Mouse (Mus musculus) kidney, postnatal 10 days (tissue): ENCODE data around the gene Slc20a1.

Experiments used
- DNase-seq: peaks from one replicate; pipeline ENCODE4 v3.0.0; 2021; ENCODE audit warnings: mixed read lengths

Slc20a1 gene

DNA sequence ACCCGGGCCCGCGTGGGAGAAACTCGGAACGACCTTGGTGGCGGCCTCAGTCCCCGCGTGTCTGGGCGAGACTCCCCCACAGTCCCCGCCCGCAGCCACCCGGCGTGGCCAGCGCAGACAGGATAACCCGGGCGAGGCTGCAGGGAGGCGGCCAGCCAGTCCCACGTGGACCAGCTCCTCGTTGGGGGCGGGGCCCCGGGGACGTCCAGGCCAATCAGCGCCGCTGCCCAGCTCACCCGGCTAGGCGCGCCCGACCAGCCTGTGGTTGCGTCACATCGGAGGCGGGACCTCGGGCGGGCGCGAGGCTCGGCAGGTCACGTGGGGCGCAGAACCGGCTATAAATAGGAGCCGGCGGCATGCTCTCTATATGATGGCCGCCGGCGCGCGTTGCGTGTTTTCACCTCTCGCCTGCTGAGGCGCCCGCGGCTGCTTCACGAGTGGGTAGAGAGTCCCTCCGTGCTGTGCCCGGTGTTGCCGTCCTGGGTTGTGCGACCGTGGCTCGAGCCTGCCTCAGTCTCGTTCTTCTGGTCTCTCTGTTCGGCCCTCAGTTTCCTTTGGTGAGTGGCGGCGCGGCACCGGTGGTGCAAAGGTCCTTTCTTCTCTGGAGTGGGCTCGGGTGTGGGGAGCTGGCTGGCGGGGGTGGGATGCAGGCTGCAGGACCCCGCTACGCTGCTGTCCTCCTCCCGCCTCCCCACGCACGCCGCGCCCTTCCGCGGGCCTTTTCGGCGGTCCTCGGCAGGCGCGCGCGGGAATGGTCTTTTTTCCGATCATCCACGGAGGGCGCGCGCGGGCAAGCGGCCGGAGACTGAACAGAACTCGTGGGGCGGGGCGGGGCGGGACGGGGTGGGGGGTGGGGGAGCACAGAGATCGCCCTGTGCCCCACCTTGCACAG, at the start of gene Slc20a1:
Gene Slc20a1 (plus strand): TSS at position 329 of the 892 bp plus-strand sequence.
- DNase-seq: peak; percentile 100

DNA sequence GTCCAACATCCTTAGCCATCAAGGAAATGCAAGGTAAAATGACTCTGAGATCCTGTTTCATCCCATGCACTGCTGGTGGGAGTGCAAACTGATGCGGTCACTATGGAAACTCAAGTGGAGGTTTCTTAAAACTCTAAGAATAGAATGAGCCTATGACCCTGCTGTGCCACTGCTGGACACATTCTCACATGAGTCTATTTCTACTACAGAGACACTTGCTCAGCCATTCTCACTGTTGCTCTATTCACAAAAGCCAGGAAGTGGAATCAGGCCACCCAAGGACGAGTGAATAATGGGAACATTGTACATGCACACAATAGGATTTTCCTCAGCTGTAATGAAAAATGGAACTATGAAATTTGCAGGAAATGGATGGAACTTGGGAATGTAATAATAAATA, 49.7 kb upstream of the Slc20a1 start:
- no peak for DNase-seq

DNA sequence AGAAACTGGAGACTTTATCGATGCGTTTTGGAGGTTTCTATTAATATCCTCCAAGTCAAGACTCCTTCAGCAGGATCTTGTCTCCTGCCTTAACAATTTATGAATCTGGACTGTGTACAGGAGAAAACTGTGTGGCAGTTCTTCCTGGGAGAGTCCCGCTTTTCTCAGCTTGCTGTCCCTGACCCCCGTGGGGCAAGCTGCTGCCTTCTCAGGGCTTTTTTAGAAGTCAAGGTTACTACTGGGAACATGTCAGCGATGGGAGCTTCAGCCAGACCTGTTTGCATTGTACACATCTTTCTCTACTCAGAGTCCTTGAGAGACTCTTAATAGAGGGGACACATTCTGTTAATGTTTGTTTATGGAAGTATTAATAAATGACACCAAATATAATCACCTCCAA, 48.2 kb upstream of the Slc20a1 start:
- DNase-seq: no peak

DNA sequence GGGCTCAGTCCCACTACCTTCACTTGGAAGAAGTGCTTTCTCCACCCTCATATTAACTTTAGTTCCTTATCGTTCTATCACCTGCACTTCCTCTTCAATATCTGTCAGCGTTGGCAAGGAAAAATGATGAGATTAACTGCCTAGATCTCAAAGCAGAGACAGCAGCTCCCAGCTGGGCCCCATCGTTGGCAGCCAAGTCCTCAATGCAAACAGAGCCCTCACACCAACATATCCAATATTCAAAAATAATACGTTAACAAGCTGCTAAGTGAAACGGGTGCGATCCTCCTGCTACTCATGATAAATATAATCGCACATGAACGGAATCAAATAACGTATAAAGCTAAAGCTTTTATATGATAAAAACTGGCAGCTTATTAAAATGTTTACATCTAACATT, 47.5 kb upstream of the Slc20a1 start:
- no peak for DNase-seq

DNA sequence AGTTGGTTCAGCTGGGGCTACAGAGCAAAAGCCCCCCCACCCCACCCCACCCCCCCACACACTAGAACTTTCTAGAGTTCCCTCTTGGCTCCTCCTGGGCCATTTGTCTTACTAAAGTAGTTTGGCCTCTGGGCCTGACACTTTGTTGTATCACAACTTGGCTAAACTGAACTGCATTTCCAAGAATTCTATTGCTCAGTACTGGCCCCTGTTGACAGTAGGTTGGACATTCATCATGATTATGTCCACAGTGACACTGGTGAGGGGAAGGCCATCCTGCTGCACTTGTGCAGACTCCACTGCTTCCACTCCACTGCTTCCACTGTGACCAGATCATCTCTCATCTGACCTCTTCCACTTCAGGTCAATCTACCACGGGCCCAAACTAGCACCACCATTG, 45.8 kb upstream of the Slc20a1 start:
- DNase-seq: no peak

DNA sequence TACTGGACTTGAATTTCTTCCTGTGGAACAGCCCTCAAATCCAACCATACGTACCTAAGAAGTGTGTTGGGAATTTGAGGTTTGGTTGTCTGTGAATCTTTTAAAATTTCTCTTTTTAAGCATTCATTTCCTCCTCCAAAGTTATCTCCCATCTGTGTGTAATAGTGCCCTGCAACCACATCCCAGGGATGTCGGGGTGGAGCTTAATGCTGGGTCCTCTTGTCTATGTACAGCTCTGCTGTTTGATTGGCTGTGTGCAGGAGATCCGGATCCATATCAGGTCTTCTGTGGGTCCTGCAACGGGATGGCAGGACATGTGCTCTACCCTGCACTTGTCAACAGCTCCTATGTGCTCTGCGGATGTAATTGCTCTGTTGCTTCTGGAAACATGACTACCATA, 33.7 kb upstream of the Slc20a1 start:
- DNase-seq: no peak

DNA sequence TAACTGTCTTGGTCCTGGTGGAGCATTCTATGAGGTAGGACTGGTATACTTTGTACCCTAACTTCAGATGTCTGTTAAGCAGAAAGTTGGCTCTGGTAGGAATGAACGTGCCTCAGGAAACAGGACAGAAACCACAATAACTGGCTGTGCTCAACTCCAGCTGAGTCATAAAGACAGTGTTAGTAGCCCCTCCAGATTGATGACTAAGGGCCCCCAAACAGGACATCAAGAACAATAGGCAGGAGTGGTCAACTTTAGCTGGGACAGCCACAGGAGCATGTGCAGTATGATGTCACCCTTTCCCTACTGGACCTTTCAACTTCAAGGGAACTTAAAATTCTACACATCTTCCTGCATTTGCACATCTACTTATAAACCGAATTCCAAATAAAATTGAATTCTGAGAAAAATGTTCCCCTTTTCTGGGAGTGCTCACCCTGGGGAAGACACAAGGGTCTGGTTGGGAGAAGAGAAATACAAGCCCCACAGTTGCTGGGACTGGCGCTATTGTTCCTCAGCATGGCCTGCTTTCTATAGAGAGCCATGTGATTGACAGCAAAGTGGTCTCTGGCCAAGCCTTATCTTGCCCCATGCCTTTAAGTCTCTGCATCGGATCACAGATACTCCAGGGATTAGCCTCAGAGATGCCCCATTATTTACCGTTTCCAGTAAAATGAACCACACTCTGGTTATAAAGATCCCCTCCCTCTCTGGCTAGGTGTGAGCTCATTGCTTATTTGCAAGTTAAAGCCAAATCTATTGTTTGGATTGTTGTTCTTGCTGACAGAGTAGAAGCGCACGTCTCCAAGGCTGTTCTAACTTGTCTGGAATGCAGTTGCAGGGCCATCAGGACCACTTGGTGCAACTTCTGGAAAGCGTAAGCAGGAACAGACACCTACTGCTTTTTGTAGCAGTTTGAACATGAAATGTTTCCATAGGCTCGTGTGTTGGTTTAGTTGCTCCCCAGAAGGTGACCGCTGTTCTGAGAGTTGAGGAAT, 31.8 kb upstream of the Slc20a1 start:
- no peak for DNase-seq

DNA sequence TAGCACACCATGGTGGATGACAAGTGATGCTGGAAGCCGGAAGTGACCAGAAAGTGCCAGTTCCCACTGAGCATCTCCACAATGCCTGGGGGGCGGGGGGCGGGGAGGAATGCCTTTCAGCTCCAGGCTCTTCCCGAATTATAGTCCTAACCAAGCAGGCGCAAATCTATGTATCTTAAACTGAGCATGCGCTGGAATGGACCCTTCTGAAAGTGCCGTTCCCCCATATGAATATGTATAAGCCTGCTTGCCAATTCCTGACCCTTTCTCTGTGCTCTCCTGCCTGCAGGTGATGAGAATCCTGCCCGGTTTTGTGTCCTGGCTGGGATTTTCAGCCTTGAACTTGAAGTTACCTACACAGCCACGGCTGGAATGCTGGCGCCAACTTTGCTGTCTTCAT, 25.2 kb upstream of the Slc20a1 start:
- no peak for DNase-seq

DNA sequence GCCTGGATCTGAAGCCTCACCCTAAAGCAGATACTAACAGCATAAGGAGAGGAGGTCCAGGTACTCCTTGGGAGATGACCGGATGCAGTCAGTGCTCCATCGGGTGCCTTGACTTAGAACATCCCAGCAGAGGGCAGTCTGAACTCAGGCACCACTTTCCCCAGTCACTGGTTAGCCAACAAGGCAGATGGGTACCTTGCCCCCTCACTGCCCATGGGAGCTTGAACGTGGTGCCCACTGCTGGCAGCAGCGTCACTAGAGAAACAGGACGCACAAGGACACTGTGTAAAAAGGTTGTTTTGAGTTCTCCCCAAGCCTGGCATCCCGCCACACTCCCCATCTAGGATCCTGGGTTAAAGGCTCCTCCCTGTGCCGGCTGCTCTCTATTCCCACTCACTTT, 24.1 kb upstream of the Slc20a1 start:
- peak; percentile 72 for DNase-seq

DNA sequence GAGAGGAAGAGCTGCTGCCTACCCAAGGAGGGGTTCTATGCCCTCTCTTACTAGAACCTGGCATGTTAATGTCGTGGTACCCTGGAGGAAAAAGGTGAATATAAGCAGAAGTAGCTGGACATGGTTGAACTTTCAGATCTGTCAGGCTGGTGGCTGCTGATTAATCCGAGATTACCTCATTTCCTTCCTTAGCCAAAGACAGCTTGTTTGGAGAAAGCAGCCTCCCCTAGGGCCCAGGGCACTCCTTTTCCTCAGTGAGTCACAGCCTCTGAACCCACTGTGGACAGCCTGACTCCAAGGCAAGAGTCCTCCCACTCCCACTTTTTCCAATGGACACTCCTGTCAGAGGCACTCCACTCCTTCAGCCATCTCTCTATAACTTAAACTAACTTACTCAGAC, 22.9 kb upstream of the Slc20a1 start:
- peak; percentile 23 for DNase-seq

DNA sequence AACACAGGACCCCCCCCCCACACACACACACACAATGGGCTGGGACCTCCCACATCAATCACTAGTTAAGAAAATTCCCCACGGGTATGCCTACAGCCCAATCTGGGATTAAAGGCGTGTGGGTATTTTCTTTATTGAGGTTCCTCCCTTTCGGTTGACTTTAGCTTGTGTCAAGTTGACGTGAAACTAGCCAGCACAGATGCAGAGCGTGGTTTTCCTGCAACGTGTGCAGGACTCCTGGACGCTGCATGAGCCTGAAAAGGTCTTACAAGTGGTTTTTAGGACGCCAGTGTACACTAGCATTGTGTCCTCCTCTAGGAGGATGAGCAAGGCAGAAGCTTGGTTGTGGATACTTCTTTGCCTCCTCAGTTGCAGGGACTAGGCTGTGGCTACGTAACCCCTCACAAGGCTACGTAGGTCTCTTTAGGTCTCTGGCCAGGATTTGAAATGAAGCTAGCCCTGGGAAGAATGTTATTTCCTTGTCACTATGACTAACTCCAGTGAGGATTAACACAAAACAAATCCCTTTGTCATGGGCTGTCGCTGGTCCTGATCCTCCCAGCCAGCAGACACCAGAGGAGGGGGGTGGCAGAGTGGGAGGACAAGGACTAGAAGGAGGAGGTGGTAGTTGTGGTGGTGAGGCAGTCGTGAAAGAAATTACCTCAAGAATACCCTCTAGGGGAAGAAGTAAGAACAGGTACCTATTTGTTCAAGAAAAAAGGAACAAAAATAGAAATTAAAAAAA, 21.7 kb upstream of the Slc20a1 start:
- DNase-seq: no peak

DNA sequence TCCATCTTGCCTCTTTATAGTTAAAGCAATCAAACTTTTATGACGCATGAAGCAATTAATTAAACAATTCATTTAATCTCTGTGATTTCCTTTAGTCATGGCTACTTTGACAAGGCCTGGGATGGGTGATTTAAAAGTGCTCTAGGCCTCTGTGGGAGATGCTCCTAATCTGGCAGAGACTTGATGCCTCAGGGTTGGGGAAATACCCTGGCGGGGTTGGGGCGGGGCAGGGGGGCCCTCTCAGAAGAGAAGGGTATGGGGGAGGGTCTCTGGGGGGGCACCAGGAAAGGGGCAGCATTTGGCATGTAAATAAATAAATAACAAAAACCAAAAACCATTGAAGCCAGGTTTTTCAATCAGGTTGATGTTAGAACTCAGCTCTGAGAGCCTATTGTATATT, 20.9 kb upstream of the Slc20a1 start:
- no peak for DNase-seq

DNA sequence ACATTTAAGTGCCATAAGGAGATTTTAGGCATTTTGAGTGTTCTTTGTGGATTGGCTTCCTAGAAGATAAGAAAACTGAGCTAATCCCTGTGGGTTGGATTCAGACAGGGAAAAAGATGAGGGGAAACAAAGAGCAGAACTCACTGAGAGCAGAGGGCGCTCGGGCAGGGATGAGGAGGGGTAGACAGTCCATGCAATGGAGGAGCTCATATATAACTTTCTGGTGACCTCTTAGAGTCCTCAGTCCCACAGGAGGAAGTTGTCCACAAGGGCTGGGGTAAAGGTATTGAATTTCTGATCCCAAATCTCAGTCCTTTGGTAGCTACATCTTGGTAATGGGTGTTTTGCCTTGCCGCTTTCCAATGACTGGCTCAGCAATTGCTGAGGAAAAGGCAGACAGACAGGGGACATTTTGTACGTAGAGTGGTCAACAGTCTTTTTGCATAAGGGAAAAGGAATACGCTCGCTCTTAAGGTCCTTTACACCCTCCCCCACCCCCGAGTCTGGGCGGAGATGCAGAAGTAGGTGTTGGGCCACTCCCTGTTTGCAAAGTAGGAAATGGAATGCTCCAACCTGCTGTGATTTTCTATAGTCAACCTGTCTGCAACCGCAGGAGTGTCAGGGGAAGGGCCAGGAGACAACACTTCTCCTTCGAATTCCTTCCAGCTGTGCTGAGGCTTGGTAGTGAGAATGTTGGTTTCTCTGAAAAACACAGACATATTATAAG, 20.2 kb upstream of the Slc20a1 start:
- no peak for DNase-seq

DNA sequence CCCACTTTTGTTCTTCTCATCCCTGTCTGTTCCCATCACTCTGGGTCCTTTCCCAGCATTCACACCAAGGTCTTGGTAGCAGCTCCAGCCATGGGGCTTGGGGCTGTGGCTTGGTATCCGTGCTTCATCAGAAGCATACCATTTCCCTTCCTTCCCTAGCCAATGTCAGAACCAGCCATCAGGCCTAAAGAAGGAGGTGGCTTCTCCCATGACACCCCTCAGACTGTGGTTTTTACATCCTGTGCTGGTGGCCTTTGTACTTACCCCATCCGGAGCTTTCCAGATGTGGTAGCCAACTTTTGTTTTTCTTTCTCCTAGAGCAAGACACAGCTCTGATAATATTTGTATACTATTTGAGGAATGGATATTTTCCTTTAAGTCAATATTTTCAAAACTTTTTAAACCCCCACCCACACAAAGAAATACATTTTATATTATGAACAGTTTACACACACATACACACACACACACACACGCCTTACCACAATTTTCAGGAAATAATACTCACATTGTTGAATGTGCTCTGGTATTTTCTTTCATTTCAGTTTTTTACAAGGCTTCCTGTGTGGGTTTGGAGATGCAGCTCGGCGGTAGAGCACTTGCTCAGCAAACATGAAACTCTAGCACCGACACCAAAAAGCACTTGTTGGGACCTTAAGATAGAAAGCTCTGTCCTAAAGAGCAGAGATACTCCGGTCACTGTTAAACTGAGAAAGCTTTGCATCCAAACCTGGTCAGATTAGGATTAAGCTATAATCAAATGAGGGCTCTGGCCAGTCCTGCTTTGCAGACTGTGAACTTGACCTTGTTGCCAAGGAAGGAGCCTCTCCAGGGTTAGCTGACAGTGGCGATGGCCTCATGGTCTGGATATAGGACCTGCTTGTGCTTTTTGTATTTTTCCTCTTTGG, 18.4 kb upstream of the Slc20a1 start:
- DNase-seq: no peak

DNA sequence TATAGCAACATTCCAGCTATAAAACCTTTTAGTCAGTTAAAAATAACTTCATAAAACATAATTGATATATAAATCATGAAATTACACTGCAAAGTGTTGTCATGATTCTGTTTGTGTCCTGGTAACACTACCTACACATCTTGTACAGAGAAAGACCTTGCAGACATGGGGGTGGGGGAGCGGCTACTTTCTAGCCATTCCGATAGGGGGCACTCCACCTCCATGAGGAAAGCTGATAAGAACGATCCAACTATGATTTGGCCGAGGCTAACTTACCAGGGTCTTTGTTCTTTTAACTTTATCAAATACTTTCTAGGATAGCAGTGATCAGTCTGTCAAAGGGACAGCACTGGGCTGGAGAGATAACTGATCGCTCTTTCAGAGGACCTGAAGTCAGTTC, 17.1 kb upstream of the Slc20a1 start:
- no peak for DNase-seq

DNA sequence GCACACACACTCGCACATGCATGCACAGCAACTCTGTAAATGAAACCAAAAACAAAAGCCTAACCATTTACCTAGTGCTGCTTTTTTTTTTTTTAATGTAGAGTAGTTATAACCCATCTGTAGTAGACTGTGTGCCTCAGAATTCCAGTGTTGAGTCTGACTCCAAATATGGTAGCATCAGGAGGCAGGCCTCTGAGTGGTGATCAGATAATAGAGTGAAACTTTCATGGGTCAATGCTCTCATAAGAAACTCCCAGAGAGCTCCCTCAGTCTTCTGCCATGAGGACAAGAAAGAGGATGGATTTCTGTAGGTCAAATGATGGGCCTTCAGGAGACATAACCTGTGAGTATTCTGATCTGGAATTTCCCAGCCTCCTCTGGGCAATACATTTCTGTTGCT, 16.2 kb upstream of the Slc20a1 start:
- no peak for DNase-seq

DNA sequence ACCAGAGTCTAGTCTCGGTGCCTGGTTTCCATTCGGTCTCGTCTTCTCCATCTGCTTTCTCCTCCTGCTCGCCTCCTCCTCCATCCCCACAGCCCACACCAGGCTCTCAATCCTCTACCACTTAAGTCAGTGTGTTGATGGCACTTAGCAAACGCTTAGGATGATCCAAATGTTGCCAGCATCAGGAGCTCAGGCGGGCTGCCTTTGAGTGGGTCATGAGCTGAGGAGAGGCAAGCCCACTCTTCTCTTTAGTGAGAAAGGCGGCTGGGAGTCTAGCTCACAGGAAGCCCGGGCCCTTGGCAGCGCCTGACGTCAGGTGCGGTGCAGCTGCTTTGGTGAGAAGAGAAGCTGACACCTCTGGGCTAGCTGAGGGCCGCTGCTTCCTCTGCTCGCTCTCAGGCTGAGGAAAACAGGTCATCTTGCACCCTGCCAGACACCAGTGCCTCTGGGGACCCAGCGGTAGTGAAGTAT, 15.0 kb upstream of the Slc20a1 start:
- DNase-seq: peak; percentile 18

DNA sequence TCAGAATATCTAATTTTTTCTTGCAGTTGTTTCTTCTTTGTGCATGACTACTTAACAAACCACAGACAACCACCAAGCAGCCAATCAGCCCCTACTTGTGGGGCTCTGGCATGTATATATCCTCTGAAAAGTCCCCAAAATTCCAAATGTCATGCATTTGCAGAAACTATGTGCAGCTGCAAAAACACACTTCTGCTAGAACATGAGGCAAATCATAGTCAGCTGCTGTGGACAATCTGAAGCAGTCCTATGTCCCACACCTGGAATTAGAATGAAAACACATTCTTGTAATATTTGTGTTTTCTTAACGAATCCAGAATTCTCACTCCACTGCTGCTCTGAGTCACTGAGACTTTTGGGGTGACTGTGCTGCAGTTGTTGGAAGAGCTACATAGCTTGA, 13.7 kb upstream of the Slc20a1 start:
- no peak for DNase-seq

DNA sequence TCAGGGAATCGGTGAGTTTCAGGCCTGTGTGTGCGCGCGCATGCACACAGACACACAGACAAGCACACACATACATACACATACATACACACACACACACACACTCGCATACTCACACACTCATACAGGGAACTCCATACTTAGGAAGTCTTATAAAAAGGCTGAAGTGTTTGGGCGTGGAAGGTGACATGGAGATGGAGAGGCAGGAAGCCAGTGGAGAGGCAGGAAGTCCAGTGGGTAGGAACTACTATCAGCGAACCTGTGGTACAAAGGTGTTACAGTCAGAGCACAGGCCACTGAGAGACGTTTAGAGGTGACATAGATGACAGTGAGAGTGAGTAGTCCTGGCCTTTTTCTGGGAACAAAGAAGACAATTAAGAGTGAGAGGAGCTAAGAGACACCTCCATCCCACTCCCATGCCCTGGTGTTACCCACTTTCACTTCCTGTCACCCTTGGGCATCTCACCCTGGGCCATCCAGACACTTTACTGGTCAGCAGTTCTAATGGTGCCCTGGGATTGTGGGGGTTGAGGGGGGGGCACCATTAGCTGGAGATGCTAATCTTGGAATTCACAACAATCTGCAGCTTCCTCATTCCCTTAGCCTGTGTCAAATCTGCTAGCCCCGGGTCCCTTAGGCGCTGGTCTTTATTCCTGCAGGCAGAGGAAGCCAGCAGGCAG, 12.8 kb upstream of the Slc20a1 start:
- DNase-seq: no peak

DNA sequence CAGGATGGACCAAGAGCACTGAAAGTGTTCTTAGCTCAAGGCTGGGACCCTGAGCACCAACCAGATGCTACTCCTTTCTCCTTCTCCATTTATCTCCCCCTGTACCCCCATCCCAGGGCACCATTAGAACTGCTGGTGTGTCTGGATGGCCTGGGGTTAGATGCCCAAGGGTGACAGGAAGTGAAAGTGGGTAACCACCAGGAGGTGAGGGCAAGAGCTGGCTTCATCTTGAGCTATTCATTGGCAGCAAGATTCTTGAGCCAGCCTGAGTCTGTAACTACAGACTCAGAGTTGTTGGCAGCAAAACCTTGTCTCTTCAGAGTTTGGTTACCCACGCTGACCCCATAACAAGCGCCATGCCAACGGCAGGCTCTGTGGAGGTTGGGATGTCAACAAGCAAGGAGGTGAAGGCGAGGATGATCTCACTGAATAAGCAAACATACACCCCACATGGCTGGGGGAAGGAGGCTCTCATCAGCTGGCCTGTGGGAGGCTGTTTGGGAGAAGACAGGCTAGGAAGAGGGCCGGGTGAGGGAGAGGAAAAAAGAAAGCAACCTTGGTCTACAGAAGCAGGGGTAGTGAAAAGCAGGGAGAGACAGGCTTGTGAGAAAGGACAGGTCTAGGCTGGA, 12.2 kb upstream of the Slc20a1 start:
- DNase-seq: no peak
